Comparison of ENCODE assay signal across 9 mouse cellular contexts in the genomic region with DNA sequence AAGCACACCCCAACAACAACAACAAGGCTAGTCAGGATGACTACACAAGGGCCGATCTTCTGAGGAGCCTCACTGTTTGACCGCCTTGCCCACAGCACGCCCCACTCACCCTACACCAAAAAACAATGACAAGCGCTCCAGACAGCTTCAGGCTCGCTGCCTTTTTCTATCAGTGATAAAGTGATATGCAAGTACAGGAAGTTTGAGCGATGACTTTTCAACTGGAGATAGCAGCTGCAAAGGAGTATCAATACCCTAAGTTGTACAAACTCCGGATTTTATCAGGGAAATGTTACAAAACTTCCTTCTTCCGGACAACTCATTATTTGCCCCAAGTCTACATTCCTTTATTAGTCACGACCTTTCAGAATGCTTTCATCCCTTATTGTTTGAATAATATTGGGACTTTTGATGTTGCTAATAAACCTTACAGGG. TPM values are rescaled to one million over a fixed set of nuclear protein-coding genes. Genes with fewer than 3 reads are reported as not detected.
DNase-seq lines count a peak whose midpoint lies in the region; ATAC-seq and TF ChIP-seq lines count a peak whose summit lies in the region.
"Had no signal": no experiment of that assay in that cellular context is flagged by ENCODE, and none has a peak within 500 bp of the region (broad histone marks: within the 10 kb centered on the region; RNA-seq: fewer than 3 reads in every experiment).

No protein-coding gene starts in this region.

- peaks cover 8% of the 10 kb centered on the region for H3K4me1 ChIP-seq in neural tube, embryonic 11.5 days (ENCODE audit: control insufficient read depth, insufficient read depth, low read length)
- H3K4me1 ChIP-seq in embryonic facial prominence, embryonic 12.5 days: peaks cover 7% of the 10 kb centered on the region
- H3K4me1 ChIP-seq in intestine, embryonic 14.5 days (replicated peaks; ENCODE audit: control insufficient read depth, insufficient read depth, low read length): peaks cover 11% of the 10 kb centered on the region
- no peaks in the 10 kb centered on the region; the same call in 1 of the 2 replicates for H3K4me1 ChIP-seq in midbrain, postnatal 0 days (ENCODE audit: insufficient read depth, low read length)

- H3K9me3 ChIP-seq in neural tube, embryonic 11.5 days (ENCODE audit: control insufficient read depth, low read length): no peaks in the 10 kb centered on the region
- H3K9me3 ChIP-seq in embryonic facial prominence, embryonic 12.5 days: no peaks in the 10 kb centered on the region
- H3K9me3 ChIP-seq in intestine, embryonic 14.5 days (ENCODE audit: control insufficient read depth, low read length): no peaks in the 10 kb centered on the region
- no peaks in the 10 kb centered on the region for H3K9me3 ChIP-seq in midbrain, postnatal 0 days (ENCODE audit: low read length)

- TF ChIP-seq CTCF in midbrain, postnatal 0 days (IDR thresholded peaks at IDR 0.05): no peak

- H3K36me3 ChIP-seq in neural tube, embryonic 11.5 days (ENCODE audit: control insufficient read depth, insufficient read depth, low read length): no peaks in the 10 kb centered on the region
- peaks cover 3% of the 10 kb centered on the region; the same call in 1 of the 2 replicates for H3K36me3 ChIP-seq in embryonic facial prominence, embryonic 12.5 days
- no peaks in the 10 kb centered on the region for H3K36me3 ChIP-seq in intestine, embryonic 14.5 days (ENCODE audit: control insufficient read depth, insufficient read depth, low read length)
- H3K36me3 ChIP-seq in midbrain, postnatal 0 days (ENCODE audit: insufficient read depth, low read length): no peaks in the 10 kb centered on the region

- H3K9ac ChIP-seq in neural tube, embryonic 11.5 days (ENCODE audit: low read length): peak overlapping the region; percentile 97; the same call in 1 of the 2 replicates
- peak overlapping the region; percentile 99 for H3K9ac ChIP-seq in embryonic facial prominence, embryonic 12.5 days
- H3K9ac ChIP-seq in intestine, embryonic 14.5 days (ENCODE audit: low read length): peak overlapping the region; percentile 99
- peak overlapping the region; percentile 96 for H3K9ac ChIP-seq in midbrain, postnatal 0 days (replicated peaks; ENCODE audit: low read length, poor library complexity, severe bottlenecking)

- no peak overlapping the region for H3K27ac ChIP-seq in neural tube, embryonic 11.5 days (ENCODE audit: low read depth, low read length)
- no peak overlapping the region for H3K27ac ChIP-seq in embryonic facial prominence, embryonic 12.5 days
- H3K27ac ChIP-seq in intestine, embryonic 14.5 days (ENCODE audit: low read depth): no peak overlapping the region
- H3K27ac ChIP-seq in midbrain, postnatal 0 days (ENCODE audit: low read depth, low read length): no peak overlapping the region

- 64% methylated on average over 9 of the region's 9 CpGs for WGBS in neural tube, embryonic 11.5 days
- WGBS in embryonic facial prominence, embryonic 12.5 days: 62% methylated on average over 9 of the region's 9 CpGs
- 34% methylated on average over 9 of the region's 9 CpGs for WGBS in intestine, embryonic 14.5 days
- WGBS in midbrain, postnatal 0 days: 60% methylated on average over 9 of the region's 9 CpGs

- peak overlapping the region; percentile 83 for H3K4me2 ChIP-seq in neural tube, embryonic 11.5 days (ENCODE audit: low read depth)
- H3K4me2 ChIP-seq in embryonic facial prominence, embryonic 12.5 days (replicated peaks): peak overlapping the region; percentile 80
- peak overlapping the region; percentile 77 for H3K4me2 ChIP-seq in intestine, embryonic 14.5 days (ENCODE audit: low read length)
- peak overlapping the region; percentile 88 for H3K4me2 ChIP-seq in midbrain, postnatal 0 days (ENCODE audit: low read depth, low read length, poor library complexity, severe bottlenecking)

- H3K4me3 ChIP-seq in neural tube, embryonic 11.5 days (ENCODE audit: low read depth, low read length): peak overlapping the region; percentile 98
- H3K4me3 ChIP-seq in embryonic facial prominence, embryonic 12.5 days: peak overlapping the region; percentile 96
- peak overlapping the region; percentile 89 for H3K4me3 ChIP-seq in intestine, embryonic 14.5 days (ENCODE audit: low read depth, low read length)
- peak overlapping the region; percentile 99 for H3K4me3 ChIP-seq in midbrain, postnatal 0 days (ENCODE audit: low read depth, low read length)

- H3K27me3 ChIP-seq in neural tube, embryonic 11.5 days (ENCODE audit: control insufficient read depth, insufficient read depth, low read length): no peaks in the 10 kb centered on the region
- no peaks in the 10 kb centered on the region for H3K27me3 ChIP-seq in embryonic facial prominence, embryonic 12.5 days
- no peaks in the 10 kb centered on the region for H3K27me3 ChIP-seq in intestine, embryonic 14.5 days (replicated peaks; ENCODE audit: control insufficient read depth, insufficient read depth, low read length)
- H3K27me3 ChIP-seq in midbrain, postnatal 0 days (ENCODE audit: insufficient read depth, low read length): no peaks in the 10 kb centered on the region

- DNase-seq in neural tube, embryonic 11.5 days (ENCODE audit: low spot score): no peak
- DNase-seq in neural tube, embryonic 10.5 days (ENCODE audit: extremely low spot score, low spot score): no peak
- DNase-seq in intestine, embryonic 14.5 days (ENCODE audit: low spot score): no peak
- no peak for DNase-seq in midbrain, postnatal 0 days (ENCODE audit: low spot score)
- DNase-seq in adrenal gland, postnatal 4 days (ENCODE audit: low spot score in 2 of 2): no peak
- no peak for DNase-seq in right cerebral cortex, adult 2 months (ENCODE audit: low spot score in 2 of 2)
- DNase-seq in kidney, postnatal 25 days: no peak

- ATAC-seq in neural tube, embryonic 11.5 days (ENCODE audit: insufficient read depth, low FRiP score, low TSS enrichment): no peak
- ATAC-seq in embryonic facial prominence, embryonic 12.5 days (ENCODE audit: insufficient number of reproducible peaks, insufficient read depth, low FRiP score, low TSS enrichment): no peak
- ATAC-seq in intestine, embryonic 14.5 days (replicated peaks; ENCODE audit: low FRiP score, low TSS enrichment, low read depth): no peak
- no peak for ATAC-seq in midbrain, postnatal 0 days (ENCODE audit: low FRiP score)

RNA-seq across cellular contexts. Expression of a gene that starts 1.5 kb away (rescaled TPM):
- 46.8 and 51.3 TPM in 2 replicates for polyA plus RNA-seq in neural tube, embryonic 11.5 days (2014; fragmentation: Nextera tagmentation; extraction: Ambion mirVana)
- polyA plus RNA-seq in embryonic facial prominence, embryonic 12.5 days (2016; fragmentation: Nextera tagmentation; extraction: Ambion mirVana): 50.1 and 51.8 TPM in 2 replicates
- polyA plus RNA-seq in intestine, embryonic 14.5 days (2014; fragmentation: Nextera tagmentation; extraction: Ambion mirVana): 39.2 and 42.2 TPM in 2 replicates
- total RNA-seq in midbrain, postnatal 0 days (2014; rRNA removed): 9.6 and 26.7 TPM in 2 replicates
- 23.9 and 31.4 TPM in 2 replicates for polyA plus RNA-seq in midbrain, postnatal 0 days (2015; fragmentation: Nextera tagmentation; extraction: Ambion mirVana)
- 10 to 100 TPM; 39.4 to 49.4 TPM for total RNA-seq in adrenal gland, postnatal 4 days (2021)

RNA-seq across cellular contexts. Expression of a gene that starts 32.4 kb away (rescaled TPM):
- polyA plus RNA-seq in neural tube, embryonic 11.5 days (2014; fragmentation: Nextera tagmentation; extraction: Ambion mirVana): 6.3 and 6.6 TPM in 2 replicates
- 0.59 and 0.80 TPM in 2 replicates for polyA plus RNA-seq in embryonic facial prominence, embryonic 12.5 days (2016; fragmentation: Nextera tagmentation; extraction: Ambion mirVana)
- polyA plus RNA-seq in intestine, embryonic 14.5 days (2014; fragmentation: Nextera tagmentation; extraction: Ambion mirVana): not detected in 2 replicates
- total RNA-seq in midbrain, postnatal 0 days (2014; rRNA removed): not detected in 2 replicates
- 0.10 and 0.12 TPM in 2 replicates for polyA plus RNA-seq in midbrain, postnatal 0 days (2015; fragmentation: Nextera tagmentation; extraction: Ambion mirVana)
- total RNA-seq in adrenal gland, postnatal 4 days (2021): not detected
- polyA plus RNA-seq: gonadal fat pad, adult 2 months had no signal
